Mouse (Mus musculus): ENCODE results near the gene Lingo3.

Lingo3 gene

GRCm38 (mm10) chr10:80799070-80799566, 44.7 kb downstream of the Lingo3 start:
- DNase-seq (ENCODE audit: low spot score) = no peak

GRCm38 (mm10) chr10:80798150-80799006, 45.5 kb downstream of the Lingo3 start, which contains the start of the genes Sf3a2 and Plekhj1:
TSS of gene Sf3a2 (plus strand) at chr10:80798198.
TSS of gene Plekhj1 (minus strand) at chr10:80798626.
- peak; percentile 95 for DNase-seq (ENCODE audit: low spot score)

DNA sequence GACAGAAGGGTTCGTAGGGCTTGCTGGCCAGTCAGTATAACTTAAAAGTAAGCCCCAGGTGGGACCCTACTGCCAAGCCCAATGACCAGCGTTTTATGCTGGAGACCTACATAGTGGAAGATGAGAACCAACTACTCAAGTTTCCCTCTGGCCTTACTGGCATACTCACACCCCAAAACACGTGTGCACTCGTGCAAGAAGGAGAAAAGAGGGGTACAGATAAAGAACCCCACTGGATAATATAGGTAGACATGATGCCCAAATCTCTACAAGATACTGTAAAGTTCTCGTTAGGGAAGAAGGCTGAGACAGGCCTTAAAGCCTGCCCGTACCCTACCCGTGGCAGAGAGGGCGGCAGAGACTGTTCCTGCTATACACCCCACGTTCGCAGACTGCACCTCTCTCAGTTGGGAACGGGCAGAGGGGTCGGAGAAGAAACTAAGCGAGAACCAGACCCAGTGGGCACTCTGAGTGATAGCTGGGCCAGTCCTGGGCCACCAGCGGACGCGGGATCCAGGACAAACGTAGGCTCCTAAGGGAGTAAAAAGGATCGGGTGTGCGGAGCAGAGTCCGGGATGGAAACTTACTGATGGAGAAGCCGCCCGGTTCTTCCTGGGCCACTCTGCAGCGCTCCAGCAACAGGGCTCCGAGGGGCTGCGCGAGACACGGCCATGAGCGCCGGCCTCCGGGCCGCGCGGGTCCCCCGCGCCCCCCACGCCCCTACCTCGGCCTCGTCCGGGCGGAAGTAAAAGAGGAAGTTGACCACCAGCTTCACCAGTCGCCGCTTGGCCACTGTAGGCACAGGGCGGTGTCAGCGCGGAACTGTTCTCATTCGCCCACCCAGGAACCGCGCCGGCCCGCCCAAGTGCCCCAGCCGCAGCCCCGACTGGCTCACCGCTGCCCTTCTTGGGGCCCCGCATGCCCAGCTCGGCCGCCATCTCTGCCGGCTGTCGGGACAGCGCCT, 46.4 kb downstream of the Lingo3 start:
- DNase-seq (ENCODE audit: low spot score) = no peak

- no peak for DNase-seq (ENCODE audit: low spot score)
These were observed 47.5 kb downstream of the Lingo3 start for GRCm38 (mm10) chr10:80796307-80796848.

- no peak for DNase-seq (ENCODE audit: low spot score)
These were observed 49.1 kb downstream of the Lingo3 start for GRCm38 (mm10) chr10:80794750-80795149.

- DNase-seq (ENCODE audit: low spot score) = no peak
These were observed 50.0 kb downstream of the Lingo3 start for GRCm38 (mm10) chr10:80793803-80794202.

- DNase-seq (ENCODE audit: low spot score) = no peak
These were observed 50.6 kb downstream of the Lingo3 start for GRCm38 (mm10) chr10:80793033-80793784.

DNA sequence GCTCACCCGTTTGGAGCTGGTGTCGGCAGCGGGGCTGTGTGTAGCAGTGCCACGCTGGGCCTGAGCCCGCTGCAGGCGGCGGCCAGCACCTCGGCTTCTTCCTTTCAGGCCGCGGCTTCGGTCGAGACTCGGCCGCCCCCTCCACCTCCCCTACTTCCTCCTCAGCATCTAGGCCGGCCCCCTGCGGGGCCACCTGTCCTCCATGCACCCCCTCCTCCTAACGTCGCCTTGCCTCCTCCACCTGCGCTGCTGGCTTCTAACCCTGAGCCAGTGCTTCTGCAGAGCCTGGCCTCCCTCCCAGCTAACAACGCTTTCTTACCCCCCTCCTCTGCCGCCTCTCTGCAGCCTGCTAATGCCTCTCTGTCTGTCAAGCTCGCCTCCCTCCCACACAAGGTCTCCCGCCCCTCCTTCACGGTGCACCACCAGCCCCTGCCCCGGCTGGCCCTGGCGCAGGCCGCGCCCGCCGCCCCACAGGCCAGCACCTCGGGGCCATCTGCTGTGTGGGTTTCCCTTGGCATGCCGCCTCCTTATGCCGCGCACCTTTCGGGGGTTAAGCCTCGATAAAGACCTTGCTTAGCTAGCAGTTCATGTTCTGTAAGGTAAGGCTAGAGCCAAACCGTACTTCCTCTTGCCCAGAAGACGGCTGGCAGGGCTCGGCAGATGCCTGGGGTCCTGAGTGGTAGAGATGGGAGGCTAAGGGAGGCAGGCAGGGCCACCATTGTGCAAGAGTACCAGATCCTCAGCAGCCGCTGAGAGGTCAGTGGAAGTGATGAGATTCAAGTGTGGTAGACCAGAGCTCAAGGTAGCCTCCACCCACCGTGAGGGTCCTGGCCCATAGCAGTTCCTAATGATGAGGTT, 51.4 kb downstream of the Lingo3 start:
- DNase-seq (ENCODE audit: low spot score) = no peak

DNA sequence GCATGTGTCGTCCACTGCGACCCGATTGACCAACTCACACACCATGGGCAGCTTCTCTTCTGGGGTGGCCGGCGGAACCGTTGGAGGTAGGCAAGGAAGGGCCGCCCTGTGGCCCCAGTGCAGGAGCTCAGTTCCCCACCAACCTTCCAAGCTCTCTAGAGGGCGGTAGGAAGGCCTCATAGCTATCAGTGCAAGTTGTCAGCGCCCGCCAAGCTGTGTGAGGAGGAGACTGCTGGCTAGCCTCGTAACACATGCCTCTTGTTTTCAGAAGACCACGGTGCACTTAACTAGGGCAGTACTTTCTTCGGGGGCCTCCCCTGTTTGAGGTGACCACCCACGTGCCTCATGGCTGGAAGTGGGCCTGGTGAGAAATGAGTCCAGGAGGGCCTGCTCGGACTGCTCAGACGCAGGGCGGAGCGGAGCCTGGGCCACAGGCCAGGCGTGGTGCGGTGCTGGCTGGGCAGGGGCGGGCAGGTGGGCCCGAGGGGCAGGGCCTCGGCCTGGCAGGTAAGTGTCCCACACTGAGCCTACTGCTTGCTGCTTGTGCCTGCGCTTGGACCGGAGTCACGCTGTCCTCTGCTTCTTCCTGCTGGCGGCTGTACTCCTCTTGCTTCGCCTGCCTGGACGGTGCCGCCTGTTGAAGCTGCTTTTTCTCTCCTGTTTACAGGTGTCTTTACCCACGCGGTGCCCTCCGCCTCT, 52.2 kb downstream of the Lingo3 start:
- no peak for DNase-seq (ENCODE audit: low spot score)

DNA sequence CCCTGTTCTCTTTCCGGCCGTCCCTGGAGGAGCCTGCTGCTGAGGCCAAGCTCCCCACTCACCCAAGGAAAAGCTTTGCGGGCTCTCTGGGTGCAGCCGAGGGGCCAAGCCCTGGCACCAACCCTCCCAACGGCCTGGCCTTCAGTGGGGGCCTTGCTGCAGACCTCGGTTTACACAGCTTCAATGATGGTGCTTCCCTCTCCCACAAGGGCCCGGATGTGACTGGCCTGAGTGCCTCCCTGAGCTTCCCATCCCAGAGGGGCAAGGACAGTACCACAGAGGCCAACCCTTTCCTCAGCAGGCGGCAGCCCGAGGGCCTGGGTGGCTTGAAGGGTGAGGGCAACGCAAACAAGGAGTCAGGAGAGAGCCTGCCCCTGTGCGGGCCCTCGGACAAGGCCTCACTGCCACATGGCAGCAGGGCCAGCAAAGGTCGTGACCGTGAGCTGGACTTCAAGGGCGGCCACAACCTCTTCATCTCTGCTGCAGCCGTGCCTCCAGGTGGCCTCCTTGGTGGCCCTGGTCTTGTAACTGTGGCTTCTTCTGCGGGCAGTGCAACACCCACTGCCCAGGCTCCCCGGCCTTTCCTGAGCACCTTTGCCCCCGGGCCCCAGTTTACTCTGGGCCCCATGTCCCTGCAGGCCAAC, 53.0 kb downstream of the Lingo3 start:
- no peak for DNase-seq (ENCODE audit: low spot score)

DNA sequence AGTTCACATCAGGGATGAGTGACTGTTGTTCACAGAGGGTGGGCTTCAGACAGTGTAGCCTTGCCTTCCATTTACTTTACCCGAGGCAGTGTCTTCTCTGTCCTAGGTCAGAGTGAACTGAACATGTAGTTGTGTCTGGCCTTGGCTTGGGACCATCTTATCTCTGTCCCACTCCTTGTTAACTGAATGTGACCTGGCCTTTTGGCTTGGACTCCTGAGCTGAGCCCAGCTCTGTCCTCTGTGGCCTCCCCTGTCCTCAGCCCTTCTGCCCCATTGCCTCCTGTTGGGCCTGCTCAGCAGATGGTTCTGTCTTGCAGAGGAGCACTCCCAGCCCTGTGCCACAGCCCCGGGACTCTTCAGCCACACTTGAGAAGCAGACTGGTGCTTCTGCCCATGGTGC, 56.3 kb downstream of the Lingo3 start:
- DNase-seq (ENCODE audit: low spot score) = no peak

DNA sequence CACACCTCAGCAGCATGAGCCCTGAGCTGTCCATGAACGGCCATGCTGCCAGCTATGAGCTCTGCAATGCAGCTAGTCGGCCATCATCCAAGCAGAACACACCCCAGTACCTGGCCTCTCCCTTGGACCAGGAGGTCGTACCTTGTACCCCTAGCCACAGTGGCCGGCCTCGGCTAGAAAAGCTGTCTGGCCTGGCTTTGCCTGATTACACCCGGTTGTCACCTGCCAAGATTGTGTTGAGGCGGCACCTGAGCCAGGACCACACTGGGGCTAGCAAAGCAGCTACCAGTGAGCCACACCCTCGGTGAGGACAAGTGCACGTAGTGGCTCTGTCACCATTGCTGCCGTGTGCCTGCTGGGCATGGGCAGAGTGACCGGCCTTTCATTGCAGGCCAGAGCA, 57.9 kb downstream of the Lingo3 start:
- no peak for DNase-seq (ENCODE audit: low spot score)

GRCm38 (mm10) chr10:80784871-80785270, 59.0 kb downstream of the Lingo3 start:
- no peak for DNase-seq (ENCODE audit: low spot score)

DNA sequence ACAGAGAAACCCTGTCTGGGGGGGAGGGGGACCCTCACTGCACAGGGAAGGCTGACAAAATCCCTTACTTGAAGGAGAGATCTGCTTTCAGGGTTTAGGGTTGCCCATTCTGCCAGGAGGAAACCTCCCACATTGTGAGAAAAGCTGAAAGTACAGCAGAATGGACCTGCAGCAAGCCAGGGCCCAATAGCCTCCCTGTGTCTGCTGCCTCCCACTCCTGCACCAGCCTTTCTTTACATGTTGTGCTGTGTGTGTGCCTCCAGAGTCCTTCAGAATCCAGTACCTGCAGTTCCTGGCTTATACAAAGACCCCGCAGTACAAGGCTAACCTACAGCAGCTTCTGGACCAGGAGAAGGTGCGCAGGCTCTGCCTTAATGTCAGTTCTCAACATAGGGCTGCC, 59.5 kb downstream of the Lingo3 start:
- no peak for DNase-seq (ENCODE audit: low spot score)

All from urinary bladder, postnatal 25 days (tissue).